Mouse (Mus musculus): Measurements from ENCODE around the gene Gm14137. TPM values are rescaled to one million over a fixed set of nuclear protein-coding genes. Genes with fewer than 3 reads are reported as not detected.

Gm14137 gene
- polyA plus RNA-seq (2016; fragmentation: Nextera tagmentation; extraction: Ambion mirVana): 0.34 and 0.46 TPM in 2 replicates

GRCm38 (mm10) chr2:119173991-119174651 is at the start of gene Gm14137:
TSS of gene Gm14137 (plus strand) at chr2:119174509.
- Histone ChIP-seq H3K36me3 (peaks cover 18% of the 10 kb centered on the region; the same call in 1 of the 2 replicates), H3K4me1 (replicated peaks) (peaks cover 35% of the 10 kb centered on the region), H3K27ac (ENCODE audit: poor library complexity, severe bottlenecking) (peak within 1 kb of the TSS; percentile 71; the same call in 1 of the 2 replicates), H3K27me3 (replicated peaks) (peaks cover 20% of the 10 kb centered on the region), H3K4me3 (no peak within 1 kb of the TSS), H3K4me2 (peak within 1 kb of the TSS; percentile 62), H3K9me3 (replicated peaks) (no peaks in the 10 kb centered on the region), H3K9ac (peak within 1 kb of the TSS; percentile 51; the same call in 1 of the 2 replicates)
- 57% methylated on average over 8 of the region's 8 CpGs for WGBS
- no peak for ATAC-seq (ENCODE audit: insufficient number of reproducible peaks, low FRiP score)

DNA sequence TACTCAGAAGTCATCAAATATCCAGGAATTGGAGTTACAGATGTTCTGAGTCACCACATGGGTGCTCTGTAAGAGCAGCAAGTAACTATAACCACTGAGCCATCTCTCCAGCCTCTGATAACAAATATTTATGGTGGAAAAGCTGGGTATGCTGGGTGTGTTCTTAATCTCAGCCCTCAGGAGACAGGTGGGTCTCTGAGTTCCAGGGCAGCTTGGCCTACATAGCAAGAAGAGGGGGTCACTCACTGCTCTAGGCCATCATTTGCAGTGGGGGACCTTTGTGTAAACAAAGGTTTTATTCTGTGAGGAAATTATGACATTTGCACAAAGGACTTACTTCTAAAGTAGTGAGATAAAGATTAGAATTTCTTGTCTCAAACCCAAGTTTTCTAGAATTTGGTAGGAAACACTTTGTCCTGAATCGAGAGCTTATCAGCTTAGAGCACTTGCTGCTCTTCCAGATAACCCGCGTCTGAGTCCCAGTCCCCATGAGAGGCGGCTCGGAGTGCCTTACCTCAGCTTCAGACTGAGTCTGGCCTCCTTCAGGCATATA is 37.9 kb upstream of the Gm14137 start:
- ATAC-seq (ENCODE audit: insufficient number of reproducible peaks, low FRiP score): peak; percentile 90
- Histone ChIP-seq H3K27ac (ENCODE audit: poor library complexity, severe bottlenecking) (0 out of 2 replicates have a peak overlapping the region, but pooled peaks have one; percentile 9), H3K9me3 (replicated peaks) (no peaks in the 10 kb centered on the region), H3K36me3 (peaks cover 76% of the 10 kb centered on the region), H3K27me3 (replicated peaks) (no peaks in the 10 kb centered on the region), H3K4me1 (replicated peaks) (no peaks in the 10 kb centered on the region), H3K9ac (no peak overlapping the region), H3K4me2 (no peak overlapping the region), H3K4me3 (no peak overlapping the region)
- WGBS: 20% methylated on average over 5 of the region's 5 CpGs

- H3K4me2 ChIP-seq: no peak overlapping the region
- H3K4me1 ChIP-seq (replicated peaks): no peaks in the 10 kb centered on the region; the same call in 1 of the 2 replicates
- peaks cover 4% of the 10 kb centered on the region for H3K9me3 ChIP-seq (replicated peaks)
- H3K9ac ChIP-seq: no peak overlapping the region
- no peak overlapping the region for H3K27ac ChIP-seq (ENCODE audit: poor library complexity, severe bottlenecking)
- peaks cover 86% of the 10 kb centered on the region for H3K36me3 ChIP-seq
- ATAC-seq (ENCODE audit: insufficient number of reproducible peaks, low FRiP score): peak; percentile 29; the same call in 1 of the 2 replicates
- no peaks in the 10 kb centered on the region for H3K27me3 ChIP-seq (replicated peaks)
- 89% methylated on average over 2 of the region's 2 CpGs for WGBS
- H3K4me3 ChIP-seq: no peak overlapping the region
These were observed 29.1 kb upstream of the Gm14137 start for GRCm38 (mm10) chr2:119145199-119145598.

DNA sequence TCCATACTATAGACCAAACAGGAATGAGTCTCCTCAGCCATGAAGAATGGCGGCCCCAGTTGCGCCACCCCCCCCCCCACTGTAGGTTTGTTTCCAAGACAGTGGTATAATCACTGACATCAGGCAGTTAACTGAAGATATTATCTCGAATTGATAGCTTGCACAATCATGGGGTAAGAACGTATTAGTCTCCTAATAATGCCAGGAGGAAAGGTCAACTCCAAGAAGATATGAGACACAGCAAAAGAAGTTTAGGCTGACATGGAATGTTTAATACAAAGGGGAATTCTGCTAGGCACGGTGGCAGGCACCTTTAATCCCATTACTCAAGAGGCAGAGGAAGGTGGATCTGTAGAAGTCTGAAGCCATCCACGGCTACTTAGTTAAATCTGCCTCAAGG is 27.9 kb upstream of the Gm14137 start:
- Histone ChIP-seq H3K4me2 (no peak overlapping the region), H3K4me3 (no peak overlapping the region), H3K9me3 (replicated peaks) (peaks cover 4% of the 10 kb centered on the region), H3K27ac (ENCODE audit: poor library complexity, severe bottlenecking) (no peak overlapping the region), H3K4me1 (replicated peaks) (no peaks in the 10 kb centered on the region; the same call in 1 of the 2 replicates), H3K27me3 (replicated peaks) (no peaks in the 10 kb centered on the region), H3K9ac (no peak overlapping the region), H3K36me3 (peaks cover 93% of the 10 kb centered on the region)
- no peak for ATAC-seq (ENCODE audit: insufficient number of reproducible peaks, low FRiP score)
- 79% methylated on average over 6 of the region's 6 CpGs for WGBS

GRCm38 (mm10) chr2:119147160-119147678 is 27.1 kb upstream of the Gm14137 start:
- H3K9ac ChIP-seq: no peak overlapping the region
- H3K9me3 ChIP-seq (replicated peaks): peaks cover 4% of the 10 kb centered on the region
- no peak overlapping the region for H3K4me3 ChIP-seq
- ATAC-seq (ENCODE audit: insufficient number of reproducible peaks, low FRiP score): no peak; the same call in 1 of the 2 replicates
- peaks cover 2% of the 10 kb centered on the region for H3K4me1 ChIP-seq (replicated peaks)
- no peaks in the 10 kb centered on the region for H3K27me3 ChIP-seq (replicated peaks)
- H3K36me3 ChIP-seq: peaks cover 93% of the 10 kb centered on the region
- no peak overlapping the region for H3K4me2 ChIP-seq
- 78% methylated on average over 22 of the region's 22 CpGs for WGBS
- H3K27ac ChIP-seq (ENCODE audit: poor library complexity, severe bottlenecking): no peak overlapping the region

DNA sequence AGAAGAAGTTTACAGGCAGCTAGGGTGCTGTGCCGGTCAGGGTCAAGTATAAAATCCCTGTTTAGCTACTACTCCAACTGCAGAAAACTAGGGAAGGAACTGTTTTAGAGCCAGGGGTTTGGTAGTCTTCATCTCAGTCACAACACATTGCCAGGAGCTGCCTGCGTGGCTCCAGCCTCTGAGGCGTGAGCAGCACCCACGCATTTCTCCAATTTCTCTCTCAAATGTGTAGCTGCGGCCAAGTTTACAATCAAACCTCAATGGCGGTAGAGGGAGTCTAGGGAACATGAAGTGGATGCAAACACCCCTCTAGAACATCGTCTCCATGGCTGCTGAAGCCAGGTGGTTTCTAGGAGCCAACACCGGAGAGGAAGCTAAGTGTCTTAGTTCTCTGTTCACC is 26.5 kb upstream of the Gm14137 start:
- ATAC-seq (ENCODE audit: insufficient number of reproducible peaks, low FRiP score): no peak
- WGBS: 85% methylated on average over 8 of the region's 8 CpGs
- H3K27me3 ChIP-seq (replicated peaks): no peaks in the 10 kb centered on the region
- H3K4me2 ChIP-seq: no peak overlapping the region
- H3K27ac ChIP-seq (ENCODE audit: poor library complexity, severe bottlenecking): no peak overlapping the region
- peaks cover 8% of the 10 kb centered on the region for H3K4me1 ChIP-seq (replicated peaks)
- H3K36me3 ChIP-seq: peaks cover 93% of the 10 kb centered on the region
- peaks cover 4% of the 10 kb centered on the region for H3K9me3 ChIP-seq (replicated peaks)
- no peak overlapping the region for H3K9ac ChIP-seq
- H3K4me3 ChIP-seq: no peak overlapping the region

DNA sequence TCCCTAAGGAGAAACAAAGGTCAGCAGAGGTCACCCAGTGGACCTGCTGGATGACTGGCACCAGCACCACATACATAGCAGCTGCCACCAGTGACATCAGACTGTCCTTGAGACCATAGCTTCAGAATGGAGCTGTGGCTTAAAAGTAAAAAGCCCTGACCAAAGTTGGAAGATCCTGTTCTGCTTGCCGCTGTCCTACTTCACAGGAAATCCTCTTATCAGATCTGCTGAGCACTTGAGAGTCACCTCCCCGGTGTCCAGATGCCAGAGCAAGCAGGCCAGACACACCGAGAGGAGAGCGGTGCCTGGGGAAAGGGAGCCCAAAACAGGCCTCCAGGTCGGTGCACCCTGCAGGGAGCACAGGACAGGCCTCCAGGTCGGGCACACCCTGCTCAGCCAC is 22.1 kb upstream of the Gm14137 start:
- H3K4me2 ChIP-seq: no peak overlapping the region
- peaks cover 24% of the 10 kb centered on the region for H3K4me1 ChIP-seq (replicated peaks)
- H3K27ac ChIP-seq (ENCODE audit: poor library complexity, severe bottlenecking): no peak overlapping the region; the same call in 1 of the 2 replicates
- H3K36me3 ChIP-seq: peaks cover 68% of the 10 kb centered on the region
- H3K9ac ChIP-seq: peak overlapping the region; percentile 60; the same call in 1 of the 2 replicates
- no peaks in the 10 kb centered on the region for H3K9me3 ChIP-seq (replicated peaks)
- H3K4me3 ChIP-seq: no peak overlapping the region
- no peaks in the 10 kb centered on the region for H3K27me3 ChIP-seq (replicated peaks)
- 42% methylated on average over 6 of the region's 6 CpGs for WGBS
- ATAC-seq (ENCODE audit: insufficient number of reproducible peaks, low FRiP score): no peak

DNA sequence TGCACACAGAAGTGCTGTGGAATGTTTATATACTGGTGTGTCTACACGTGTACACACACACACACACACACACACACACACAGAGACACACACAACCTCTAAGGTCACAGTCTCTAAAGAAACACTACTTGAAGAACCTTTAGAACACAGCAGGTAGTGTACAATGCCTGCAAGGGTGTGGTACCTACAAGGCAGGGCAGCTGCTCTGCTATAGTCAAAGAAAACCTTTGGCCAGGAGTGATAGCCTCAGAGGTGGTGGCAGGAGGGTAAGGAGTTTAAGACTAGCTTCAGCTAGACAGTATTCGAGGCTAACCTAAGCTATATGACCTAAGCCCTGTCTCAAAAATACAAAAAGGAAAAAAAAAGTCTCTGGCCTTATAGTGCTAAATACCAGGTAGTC is 19.6 kb upstream of the Gm14137 start:
- Histone ChIP-seq H3K36me3 (peaks cover 45% of the 10 kb centered on the region), H3K4me1 (replicated peaks) (peaks cover 27% of the 10 kb centered on the region), H3K9me3 (replicated peaks) (no peaks in the 10 kb centered on the region), H3K4me3 (no peak overlapping the region), H3K27ac (ENCODE audit: poor library complexity, severe bottlenecking) (0 out of 2 replicates have a peak overlapping the region, but pooled peaks have one; percentile 32), H3K4me2 (no peak overlapping the region), H3K9ac (no peak overlapping the region), H3K27me3 (replicated peaks) (no peaks in the 10 kb centered on the region)
- no peak for ATAC-seq (ENCODE audit: insufficient number of reproducible peaks, low FRiP score)
- 63% methylated on average over 2 of the region's 2 CpGs for WGBS

DNA sequence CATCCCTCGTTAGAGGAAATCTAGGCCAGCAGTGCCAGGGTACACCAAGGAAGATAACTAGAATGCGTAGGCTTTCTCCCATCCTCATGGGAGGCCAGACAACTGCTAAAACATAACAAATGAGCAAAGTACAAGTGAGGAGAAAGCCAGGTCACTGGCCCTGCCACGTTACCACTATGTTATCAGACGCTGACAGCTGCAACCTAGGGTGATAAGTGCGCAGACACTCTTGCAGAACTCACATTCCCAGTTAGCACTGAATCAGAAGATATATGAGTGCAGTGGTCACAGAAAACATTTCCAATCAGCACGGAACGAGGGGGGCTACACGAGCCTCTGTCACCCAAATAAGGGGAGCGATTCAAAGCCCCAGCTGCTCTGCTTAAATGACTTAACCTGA is 18.9 kb upstream of the Gm14137 start:
- peak overlapping the region; percentile 98 for H3K9ac ChIP-seq
- 0 out of 2 replicates have a peak overlapping the region, but pooled peaks have one; percentile 32 for H3K27ac ChIP-seq (ENCODE audit: poor library complexity, severe bottlenecking)
- ATAC-seq (ENCODE audit: insufficient number of reproducible peaks, low FRiP score): peak; percentile 79
- peaks cover 38% of the 10 kb centered on the region for H3K36me3 ChIP-seq
- no peaks in the 10 kb centered on the region for H3K9me3 ChIP-seq (replicated peaks)
- H3K4me2 ChIP-seq: peak overlapping the region; percentile 96
- 21% methylated on average over 9 of the region's 9 CpGs for WGBS
- peaks cover 27% of the 10 kb centered on the region for H3K4me1 ChIP-seq (replicated peaks)
- peak overlapping the region; percentile 97 for H3K4me3 ChIP-seq
- no peaks in the 10 kb centered on the region for H3K27me3 ChIP-seq (replicated peaks)

DNA sequence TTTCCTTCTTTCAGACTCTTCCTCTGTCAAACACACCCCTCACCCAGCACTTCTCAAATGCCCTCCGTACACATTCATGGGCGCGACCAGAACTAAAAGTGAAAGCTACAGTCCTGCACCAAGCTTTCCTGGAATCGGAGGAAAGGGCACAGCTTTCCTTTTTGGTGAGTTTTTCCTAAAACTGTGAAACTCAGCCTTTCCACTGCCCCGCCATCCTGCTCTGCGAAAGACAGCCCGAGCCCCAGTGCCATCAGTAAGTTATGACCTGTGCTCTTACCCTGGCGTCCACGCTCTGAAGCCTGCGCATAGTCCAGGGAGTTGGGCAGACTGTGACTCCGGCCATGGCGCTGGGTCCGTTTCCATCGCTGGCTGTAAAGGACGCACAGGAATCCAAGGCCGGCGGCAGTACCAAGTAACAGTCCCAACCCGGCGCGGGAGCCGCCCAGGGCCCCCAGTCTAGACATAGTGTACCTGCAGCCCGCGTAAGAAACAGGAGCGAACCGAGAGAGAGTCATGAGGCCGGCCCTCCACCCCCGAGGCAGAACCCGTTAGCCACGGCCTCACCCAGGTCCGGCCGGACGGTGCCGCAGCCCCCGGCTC is 18.1 kb upstream of the Gm14137 start:
- Histone ChIP-seq H3K4me2 (peak overlapping the region; percentile 96), H3K27me3 (replicated peaks) (no peaks in the 10 kb centered on the region), H3K36me3 (peaks cover 30% of the 10 kb centered on the region), H3K4me3 (peak overlapping the region; percentile 97), H3K9ac (peak overlapping the region; percentile 98), H3K27ac (ENCODE audit: poor library complexity, severe bottlenecking) (peak overlapping the region; percentile 76), H3K4me1 (replicated peaks) (peaks cover 30% of the 10 kb centered on the region), H3K9me3 (replicated peaks) (no peaks in the 10 kb centered on the region)
- WGBS: 4% methylated on average over 34 of the region's 34 CpGs
- ATAC-seq (ENCODE audit: insufficient number of reproducible peaks, low FRiP score): peak; percentile 46

Measured in heart, embryonic 12.5 days (tissue).